Mouse (Mus musculus): ENCODE data around the gene Pold1.

Pold1 gene

DNA sequence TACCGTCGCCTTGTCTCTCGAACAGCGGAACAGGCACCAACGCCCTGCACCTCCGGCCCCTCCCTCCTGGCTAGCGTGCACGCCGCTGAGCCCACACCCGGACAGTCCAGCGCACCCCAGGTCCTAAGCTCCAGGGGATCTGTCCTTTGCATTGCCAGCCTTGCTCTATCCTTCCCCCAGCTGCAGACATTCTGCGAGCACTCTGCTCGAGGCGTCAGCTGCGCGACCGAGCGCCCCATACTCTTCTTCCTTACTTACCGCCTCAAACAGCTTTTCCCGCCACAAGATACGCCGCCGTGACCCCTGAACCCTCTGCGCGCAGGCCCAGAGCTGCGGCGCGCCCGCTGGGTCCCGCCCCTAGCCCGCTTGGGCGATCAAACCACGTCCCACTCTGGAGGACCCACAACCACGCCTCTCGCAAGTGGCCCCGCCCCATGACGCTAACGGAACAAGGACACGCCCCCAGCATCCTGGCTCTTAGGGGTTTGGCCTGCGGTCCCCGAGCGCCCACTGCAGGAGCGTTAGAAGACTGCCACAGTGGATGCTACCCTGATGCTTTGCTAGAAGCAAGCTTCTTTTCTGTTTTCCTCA is at the start of gene Pold1:
TSS of gene Pold1 (minus strand) at position 353 of the 591 bp plus-strand sequence.
- peak; percentile 100 for DNase-seq

DNA sequence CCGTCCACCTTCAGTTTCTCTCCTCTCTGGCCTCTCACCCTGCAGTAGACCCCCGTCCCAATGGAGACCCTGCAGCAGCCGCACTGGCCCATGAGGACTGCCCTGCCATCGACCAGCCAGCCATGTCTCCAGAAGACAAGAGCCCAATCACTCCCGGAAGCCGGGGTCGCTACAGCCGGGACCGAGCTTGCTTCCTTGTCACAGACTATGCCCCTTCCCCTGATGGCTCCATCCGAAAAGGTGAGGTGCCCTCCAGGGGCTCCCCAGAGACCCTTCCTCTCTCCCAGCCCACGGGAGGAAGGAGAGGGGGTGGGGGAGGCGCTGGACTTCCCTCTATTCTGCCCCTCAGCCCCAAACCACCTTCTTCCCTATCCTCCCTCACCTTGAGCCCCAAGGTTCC is 49.7 kb upstream of the Pold1 start:
- no peak for DNase-seq

- no peak for DNase-seq
Measured at GRCm38 (mm10) chr7:44597666-44598065, 49.0 kb upstream of the Pold1 start.

DNA sequence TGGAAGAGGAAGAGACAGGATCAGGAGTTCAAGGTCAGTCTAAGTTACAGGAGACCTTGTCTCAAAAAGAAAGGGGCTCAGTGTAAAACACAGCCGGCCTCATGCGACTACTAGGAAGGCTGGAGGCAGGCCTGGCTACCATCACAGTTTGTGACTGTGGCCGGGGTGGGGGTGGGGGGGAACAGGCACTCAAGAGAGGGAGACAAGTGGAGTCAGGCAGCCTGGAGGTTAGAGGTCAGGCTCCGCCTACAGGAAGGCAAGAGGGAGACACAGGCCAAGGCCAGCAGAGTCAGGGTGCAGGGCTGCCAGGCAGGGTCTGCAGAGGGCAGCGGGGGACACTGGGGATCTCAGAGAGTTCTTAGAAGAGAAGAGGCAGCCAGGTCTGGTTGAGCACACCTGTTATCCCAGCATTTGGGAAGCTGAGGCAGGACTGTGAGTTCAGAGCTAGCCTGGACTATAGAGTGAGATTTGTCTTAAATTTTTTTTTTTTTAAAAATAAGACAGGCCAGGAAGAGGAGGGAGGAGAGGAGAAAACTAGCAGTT is 48.4 kb upstream of the Pold1 start:
- no peak for DNase-seq

DNA sequence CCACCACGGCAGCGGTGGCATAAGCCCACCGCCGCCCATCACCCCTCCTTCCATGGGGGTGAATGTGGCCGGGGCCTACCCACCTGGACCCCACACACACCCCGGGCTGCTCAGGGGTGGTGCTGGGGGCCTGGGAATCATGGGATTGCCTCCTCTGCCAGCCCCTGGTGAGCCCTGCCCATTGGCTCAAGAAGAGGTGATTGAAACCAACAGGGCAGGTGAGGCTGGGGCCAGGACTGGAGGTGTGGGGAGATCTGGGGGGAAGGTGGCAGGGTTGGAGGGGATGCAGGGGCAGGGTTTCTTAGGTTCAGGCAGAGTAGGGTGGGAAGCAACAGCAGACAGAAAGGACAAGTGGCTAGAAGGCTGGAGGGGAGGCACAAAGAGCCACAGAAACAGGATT is 47.4 kb upstream of the Pold1 start:
- DNase-seq: no peak

GRCm38 (mm10) chr7:44595131-44595561 is 46.5 kb upstream of the Pold1 start:
- DNase-seq: no peak

DNA sequence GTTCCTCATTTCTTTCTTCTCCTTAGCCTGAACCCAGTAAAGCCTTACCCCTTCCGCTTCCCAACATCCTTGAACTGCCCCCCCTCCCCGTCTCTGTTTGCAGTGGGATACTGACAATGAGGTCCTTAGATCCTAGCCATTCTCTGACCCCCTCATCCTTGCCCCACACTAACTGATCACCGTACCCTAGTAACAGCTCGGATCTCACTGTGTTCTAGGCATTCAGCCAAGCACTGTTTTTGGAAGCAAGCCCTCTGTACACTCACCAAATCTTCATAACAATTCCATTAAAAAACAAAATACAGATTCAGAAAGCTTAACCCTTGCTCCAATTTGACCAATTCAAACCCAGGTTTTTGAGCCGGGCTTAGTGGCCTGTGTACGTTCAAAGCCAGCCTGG is 45.6 kb upstream of the Pold1 start:
- no peak for DNase-seq

DNA sequence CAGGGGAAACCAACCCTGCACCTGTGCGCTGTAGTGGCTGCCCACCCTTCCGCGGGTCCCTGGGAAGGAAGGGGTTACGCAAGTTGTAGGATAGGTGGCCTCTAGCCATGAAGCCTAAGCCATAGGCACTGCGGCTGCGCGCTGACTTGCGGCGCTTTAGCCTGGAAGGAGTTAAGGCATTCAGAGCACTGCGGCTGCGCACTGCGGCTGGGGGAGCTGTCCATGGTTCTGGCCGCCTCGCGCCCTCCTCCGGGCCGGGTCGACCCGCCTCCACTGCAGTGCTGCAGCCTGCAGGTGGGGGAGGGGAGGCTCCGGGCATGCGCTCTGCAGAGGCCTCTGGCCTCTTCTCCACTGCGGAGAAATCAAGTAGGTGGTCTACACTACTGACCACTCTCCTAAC is 45.1 kb upstream of the Pold1 start:
- DNase-seq: peak; percentile 89

DNA sequence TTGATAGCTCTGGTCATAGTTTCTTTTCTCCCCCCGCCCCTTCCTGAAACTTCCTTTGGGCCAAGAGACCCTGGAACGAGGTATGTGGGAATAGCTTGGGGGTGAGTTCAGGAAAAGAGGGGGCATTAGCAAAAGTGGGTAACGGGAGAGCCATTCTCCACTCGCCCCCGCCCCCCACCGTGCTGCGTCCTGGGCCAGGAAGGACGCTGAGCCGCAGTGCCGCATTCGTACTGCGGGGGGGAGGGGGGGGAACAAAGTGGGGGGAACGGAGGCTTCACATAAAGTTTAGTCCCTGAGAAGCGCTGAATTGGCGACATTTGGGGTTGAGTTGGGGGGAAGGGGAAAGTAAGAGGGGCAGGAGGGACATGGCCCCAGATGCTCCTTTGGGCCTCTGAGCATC is 44.4 kb upstream of the Pold1 start:
- no peak for DNase-seq

GRCm38 (mm10) chr7:44591348-44592116 is 42.9 kb upstream of the Pold1 start:
- DNase-seq: peak; percentile 30

- DNase-seq: peak; percentile 95
Measured at GRCm38 (mm10) chr7:44590402-44591347, 42.0 kb upstream of the Pold1 start, which contains the start of gene Kcnc3. Kcnc3 (plus strand) TSS chr7:44590664.

GRCm38 (mm10) chr7:44589946-44590345 is 41.3 kb upstream of the Pold1 start:
- peak; percentile 37 for DNase-seq

DNA sequence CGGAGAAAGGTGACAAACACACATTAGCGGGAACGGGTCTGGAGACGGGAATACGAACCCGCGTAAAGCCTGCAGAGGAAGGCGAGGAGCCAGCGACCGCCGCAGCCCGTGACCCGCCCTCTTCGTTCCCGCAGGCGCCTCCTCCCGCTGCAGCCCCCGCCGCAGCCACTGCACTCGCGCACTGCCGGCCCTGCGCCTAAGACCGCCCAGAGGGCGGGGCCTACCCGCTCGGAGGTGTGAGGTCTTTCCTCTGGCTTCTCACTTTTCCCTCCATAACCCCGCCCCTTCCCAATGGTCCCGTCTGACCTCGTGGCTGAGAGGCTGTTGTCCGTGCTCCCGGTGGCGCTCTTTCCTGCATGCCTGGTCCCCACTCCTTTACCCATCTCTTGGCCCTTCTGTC is 40.5 kb upstream of the Pold1 start:
- DNase-seq: peak; percentile 92

DNA sequence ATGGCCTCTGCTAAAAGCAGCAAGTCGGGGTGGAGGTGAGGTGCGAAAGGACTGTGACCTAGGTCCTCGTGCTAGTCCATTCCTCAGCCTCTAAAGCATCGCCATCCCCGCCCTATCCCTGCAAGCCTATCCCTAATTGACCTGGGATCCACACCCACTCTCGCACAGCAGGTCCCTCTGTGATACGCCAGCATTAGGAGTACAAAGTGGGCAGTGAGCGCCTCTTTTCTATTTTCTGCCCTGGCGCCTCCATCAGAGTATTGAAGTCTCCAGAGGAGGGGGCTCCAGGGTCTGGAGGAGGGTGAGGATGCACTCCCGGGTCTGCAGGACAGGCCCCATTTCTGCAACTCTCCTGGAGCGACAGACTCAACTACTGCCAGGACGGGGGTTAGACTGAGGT is 39.7 kb upstream of the Pold1 start:
- DNase-seq: no peak

- DNase-seq: no peak
Measured at GRCm38 (mm10) chr7:44587676-44588075, 39.0 kb upstream of the Pold1 start.

DNA sequence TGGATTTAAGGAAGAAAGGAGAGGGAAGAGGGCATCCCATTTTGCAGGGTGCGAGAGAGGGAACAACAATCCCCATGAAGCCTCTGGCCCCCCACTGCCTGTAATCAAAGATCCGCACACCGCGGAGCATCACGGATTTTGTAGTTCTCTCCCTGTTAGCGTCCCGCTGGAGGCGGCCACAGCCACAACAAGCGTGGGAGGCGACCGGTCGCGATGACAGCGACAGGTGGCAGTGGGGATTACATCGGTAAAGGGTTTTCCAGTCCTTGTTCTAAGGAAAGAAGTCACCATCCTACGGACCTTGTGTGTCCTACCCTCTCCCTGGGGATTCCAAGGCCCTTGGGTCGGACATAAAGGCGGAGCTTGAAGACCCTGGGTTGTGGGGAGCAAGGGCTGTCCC is 38.3 kb upstream of the Pold1 start:
- peak; percentile 38 for DNase-seq

- DNase-seq: no peak
Measured at GRCm38 (mm10) chr7:44586518-44586917, 37.9 kb upstream of the Pold1 start.

- DNase-seq: no peak
Measured at GRCm38 (mm10) chr7:44585606-44586005, 37.0 kb upstream of the Pold1 start.

- no peak for DNase-seq
Measured at GRCm38 (mm10) chr7:44584921-44585320, 36.3 kb upstream of the Pold1 start.

DNA sequence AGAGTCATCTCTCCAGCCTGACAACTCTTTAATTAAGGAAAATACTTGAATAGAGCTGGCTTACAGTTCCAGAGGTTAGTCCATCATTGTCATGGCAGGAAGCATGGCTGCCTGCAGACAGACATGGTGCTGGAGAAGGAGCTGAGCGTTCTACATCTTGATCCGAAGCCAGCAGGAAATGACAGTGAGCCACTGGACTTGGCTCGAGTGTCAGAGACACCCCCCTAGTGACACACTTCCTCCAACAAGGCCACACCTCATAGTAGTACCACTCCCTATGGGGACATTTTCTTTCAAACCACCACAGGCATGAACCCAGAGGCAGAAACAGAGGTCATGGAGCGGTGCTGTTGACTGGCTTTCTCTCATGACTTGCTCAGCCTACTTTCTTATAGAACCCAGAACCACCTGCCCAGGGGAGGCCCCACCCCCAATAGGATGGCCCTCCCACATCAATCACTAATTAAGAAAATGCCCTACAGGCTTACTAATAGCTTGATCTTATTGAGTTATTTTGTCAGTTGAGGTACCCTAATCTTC is 35.7 kb upstream of the Pold1 start:
- no peak for DNase-seq

DNA sequence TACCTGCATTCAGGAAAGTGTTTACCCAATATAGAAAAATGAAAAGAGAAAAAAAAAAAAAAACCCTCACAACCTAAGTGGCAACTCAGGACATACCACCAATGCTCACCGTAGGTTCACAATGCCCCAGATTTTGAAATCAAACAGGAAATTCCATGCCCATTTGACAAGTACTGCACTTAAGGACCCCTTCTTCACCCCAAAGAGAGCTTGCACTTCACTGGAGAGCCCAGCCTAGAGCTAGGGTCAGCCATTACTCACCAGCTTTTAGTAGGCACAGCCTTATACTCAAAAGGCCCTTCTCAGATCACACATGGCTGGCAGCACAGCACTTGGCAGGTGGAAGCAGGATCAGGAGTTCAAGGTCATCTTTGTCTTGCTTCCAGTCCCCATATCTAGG is 34.5 kb upstream of the Pold1 start:
- no peak for DNase-seq

DNA sequence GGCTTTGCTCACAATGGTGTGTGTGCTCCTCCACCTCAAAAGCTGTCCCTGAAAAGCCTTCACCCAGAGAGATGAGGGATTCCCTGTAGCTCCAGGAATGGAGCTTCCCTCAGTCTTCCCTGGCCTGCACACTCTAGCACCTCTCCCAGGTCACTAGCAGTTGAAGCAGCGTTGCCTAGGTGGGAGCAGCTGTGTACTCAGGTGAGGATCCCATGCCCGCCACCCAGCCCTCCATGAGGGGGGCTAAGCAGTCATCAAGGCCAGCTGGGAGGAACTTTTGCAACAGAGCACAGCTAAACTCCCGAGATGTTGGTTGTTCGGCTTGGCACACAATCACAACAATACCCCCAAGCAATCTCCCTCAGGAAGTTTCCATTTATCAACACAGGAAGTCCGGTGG is 34.1 kb upstream of the Pold1 start:
- no peak for DNase-seq

- no peak for DNase-seq
Measured at GRCm38 (mm10) chr7:44581637-44582036, 33.0 kb upstream of the Pold1 start.
